Mouse (Mus musculus) skeletal muscle tissue, adult 2 months (tissue): ENCODE results near the gene Rpl18a.

ENCODE experiments used
- DNase-seq: peaks from one replicate; pipeline ENCODE4 v3.0.0-alpha.2; 2012; ENCODE audit warnings: low read depth, low spot score

Gene Rpl18a

DNA sequence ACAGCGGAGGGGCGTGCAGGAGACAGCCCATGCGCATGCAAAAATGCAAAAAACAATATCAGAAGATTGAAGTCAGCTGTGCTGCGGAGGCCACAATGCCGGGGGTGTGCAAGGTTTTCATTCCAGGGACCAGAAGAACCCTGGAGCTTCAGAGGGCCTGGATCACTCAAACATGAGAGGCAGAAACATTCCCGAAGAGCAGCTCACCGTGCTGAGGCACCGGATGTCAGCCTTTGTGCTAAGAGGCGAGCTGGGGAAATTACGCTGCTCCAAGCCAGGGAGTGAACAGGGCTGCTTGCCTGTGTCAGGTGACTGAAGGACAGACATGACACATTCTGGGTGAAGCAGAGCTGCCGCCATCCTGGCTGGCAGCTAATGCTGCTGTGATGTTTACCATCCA is 16.7 kb downstream of the Rpl18a start:
- DNase-seq: no peak

DNA sequence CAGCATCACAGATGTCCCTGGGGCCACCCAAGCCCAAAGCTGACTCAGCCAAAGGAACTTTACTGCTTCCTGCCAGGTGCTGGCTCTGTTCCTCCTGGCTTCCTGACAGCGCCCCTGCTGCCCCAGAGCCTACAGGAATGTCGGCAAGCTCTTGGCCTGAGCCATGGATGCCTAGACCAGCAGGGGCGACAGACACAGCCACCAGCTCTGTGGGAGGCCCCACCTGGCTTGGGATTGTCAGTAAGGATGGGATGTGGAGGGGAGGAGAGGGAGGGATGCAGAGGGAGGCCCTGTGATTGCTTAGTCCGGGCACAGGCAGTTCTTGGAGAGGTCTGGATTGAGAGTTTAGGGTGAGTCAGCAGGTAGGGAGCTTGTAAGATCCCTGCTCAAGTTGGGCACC is 17.1 kb downstream of the Rpl18a start:
- no peak for DNase-seq

- no peak for DNase-seq
Observed at GRCm38 (mm10) chr8:70879500-70879899, 17.7 kb downstream of the Rpl18a start.

DNA sequence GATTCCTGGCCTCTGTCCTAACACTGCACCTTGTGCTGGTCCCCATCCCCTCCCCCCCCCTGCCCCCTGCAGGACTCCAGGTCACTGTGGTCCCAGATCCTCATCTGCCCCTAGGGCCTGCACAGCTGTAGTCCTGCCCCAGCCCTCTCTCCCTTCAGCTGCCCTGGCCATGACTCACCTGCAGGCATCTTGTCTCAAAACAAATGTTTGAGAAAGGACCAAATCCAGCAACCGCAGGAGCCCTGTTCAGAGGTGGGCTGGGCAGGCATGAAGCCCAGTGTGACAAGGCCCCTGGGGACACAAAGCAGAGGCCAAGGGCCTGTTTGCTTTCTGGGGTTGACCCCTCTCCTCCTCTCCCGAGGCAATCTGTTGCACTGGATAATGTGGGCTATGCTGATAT is 19.0 kb downstream of the Rpl18a start:
- no peak for DNase-seq

DNA sequence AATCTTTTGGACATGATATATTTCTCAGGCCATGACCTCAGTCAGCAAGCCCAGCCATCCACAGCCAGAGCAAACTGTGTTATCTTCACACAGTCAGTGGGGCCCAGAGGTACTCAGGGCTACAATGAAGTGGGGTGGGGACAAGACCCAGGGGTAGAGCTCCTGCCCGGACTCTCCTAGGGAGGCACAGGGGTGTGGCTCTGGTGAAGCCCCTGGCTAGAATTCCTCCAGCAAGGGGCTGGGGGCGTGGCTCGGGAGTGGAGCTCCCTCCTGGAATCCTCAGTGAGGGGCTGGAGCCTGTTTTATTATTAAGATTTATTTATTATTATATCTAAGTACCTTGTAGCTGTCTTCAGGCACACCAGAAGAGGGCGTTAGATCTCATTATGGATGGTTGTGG is 20.8 kb downstream of the Rpl18a start:
- DNase-seq: no peak

GRCm38 (mm10) chr8:70874441-70874840 is 22.8 kb downstream of the Rpl18a start:
- no peak for DNase-seq

DNA sequence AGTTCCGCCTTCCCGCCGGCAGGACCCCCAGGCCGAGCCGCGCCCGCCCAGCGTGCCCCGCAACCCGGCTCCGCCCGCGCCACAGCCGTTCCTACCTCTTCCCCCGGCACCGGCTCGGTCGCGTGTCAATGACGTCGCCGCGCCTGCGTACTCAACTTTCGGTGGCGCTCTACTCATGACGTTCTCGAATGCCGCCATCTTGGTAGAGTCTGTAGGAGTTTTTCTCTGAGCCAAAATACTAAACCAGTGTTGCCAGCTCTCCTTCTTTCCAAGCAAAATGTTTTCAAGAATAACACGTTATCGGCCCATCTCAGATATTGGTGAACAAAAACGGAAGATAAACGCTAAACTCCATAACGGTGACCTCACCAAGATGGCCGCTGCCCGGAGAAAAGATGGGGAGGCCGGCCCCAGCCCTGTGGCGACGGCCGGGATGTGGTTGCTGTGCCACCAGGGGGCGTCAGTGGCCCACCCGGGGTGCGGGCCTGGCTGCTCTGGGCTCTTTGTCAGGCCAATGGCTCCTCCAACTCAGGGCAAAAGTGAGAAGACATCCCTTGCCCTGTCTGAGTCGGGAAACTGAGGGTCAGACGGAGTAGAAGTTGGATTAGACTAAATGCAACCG is 23.7 kb downstream of the Rpl18a start, which contains the start of gene Ccdc124:
Gene Ccdc124 (minus strand): TSS at position 572 of the 622 bp plus-strand sequence.
- DNase-seq: peak; percentile 92

DNA sequence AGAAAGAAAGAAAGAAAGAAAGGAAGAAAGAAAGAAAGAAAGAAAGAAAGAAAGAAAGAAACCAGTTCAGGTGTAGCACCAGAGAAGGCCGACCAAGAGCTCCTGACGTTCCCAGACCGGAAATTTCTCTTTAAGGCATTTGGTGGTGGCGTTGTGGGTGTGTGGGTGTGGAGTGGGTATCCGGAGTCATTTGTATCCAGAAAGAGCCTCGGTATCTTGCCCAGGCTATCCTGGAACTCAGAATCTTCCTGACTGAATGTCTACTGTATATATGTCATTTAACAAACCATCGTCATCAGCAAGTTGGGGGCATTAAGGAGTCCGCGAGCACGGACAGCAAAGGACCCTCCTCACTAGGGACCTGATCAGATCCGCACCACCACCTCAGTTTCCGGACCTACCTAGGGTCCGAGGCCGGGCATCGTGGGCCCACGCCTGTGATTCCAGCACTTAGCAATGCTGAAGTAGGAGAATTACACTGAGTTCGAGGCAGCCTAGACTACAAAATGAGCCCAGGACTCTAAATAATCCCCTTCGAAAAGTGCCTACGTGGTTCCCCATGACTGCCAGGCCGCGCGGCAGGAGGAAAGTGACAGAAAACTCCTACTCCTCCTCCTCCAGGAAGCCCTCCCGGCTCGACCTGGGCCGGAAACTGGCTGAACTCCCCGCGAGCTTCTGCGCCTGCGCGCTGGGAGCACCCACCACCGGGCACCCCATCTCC is 24.4 kb downstream of the Rpl18a start:
- DNase-seq: no peak

DNA sequence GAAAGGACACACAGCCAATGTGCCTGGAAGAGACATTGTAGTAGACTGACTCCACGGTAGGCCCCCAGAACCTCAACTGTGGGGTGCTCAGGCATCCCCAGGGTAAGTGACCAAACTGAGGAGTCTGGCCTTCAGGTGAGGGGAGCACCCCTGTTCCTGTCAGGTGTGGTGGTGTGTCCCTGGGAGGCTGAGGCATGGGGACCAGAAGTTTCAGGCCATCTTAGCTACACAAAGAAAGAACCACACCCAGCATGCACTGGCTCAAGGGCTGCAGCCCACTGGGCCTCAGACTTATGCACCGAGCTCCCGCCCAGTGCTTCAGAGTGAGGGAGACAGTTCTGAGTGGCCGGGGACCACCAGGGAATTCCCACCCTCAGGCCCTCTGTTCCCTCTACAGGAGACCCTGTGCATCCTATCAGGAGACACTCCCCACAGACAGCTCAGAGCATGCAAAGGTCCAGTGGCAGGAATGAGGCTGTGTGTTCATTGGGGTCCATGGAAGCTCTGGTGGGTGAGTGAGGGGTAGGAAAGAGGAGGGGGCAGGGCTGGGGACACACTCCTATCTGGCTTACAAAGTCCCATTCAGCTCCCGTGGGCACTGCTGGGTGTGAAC is 25.9 kb downstream of the Rpl18a start:
- DNase-seq: no peak

DNA sequence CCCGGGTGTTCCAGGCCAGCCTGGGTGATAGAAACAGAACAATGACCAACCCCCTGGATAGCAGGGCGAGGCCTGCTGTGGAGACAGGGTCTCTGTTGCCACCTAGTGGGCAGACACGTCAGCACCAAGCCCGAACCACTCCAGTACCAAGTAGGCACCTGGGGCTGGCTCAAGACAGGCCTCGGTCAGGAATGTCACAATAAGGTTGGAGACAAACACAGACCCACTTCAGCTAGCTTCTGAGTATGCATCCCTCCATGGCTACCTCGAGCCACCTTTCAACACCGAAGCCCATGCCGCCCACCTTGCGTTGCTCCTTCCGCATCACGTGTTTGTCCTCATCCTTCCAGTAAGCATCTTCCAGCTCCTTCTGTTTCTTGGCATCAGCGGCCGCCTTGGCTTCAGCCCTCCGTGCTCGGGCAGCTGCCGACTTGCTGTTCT is 27.6 kb downstream of the Rpl18a start:
- peak; percentile 61 for DNase-seq

- DNase-seq: no peak
Observed at GRCm38 (mm10) chr8:70869199-70869571, 28.0 kb downstream of the Rpl18a start.

GRCm38 (mm10) chr8:70868559-70869198 is 28.5 kb downstream of the Rpl18a start:
- no peak for DNase-seq

DNA sequence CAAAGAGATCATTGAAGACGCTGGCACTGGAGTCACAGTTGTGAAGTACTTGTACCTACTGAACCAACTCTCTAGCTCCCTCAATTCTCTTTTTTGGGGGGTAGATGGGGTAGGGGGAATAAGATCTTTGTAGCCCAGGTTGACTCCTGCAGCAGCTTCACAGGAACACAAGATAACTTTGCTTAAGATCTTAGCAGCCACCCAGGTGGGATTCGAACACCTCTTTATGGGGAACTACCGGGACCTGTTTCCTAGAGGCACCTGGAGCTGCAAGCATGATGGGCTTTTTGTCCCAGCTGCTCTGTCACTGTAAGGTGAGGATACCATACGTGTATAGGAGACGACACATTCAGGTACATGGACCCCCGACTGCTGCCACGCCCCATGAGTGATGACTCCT is 30.6 kb downstream of the Rpl18a start:
- no peak for DNase-seq

DNA sequence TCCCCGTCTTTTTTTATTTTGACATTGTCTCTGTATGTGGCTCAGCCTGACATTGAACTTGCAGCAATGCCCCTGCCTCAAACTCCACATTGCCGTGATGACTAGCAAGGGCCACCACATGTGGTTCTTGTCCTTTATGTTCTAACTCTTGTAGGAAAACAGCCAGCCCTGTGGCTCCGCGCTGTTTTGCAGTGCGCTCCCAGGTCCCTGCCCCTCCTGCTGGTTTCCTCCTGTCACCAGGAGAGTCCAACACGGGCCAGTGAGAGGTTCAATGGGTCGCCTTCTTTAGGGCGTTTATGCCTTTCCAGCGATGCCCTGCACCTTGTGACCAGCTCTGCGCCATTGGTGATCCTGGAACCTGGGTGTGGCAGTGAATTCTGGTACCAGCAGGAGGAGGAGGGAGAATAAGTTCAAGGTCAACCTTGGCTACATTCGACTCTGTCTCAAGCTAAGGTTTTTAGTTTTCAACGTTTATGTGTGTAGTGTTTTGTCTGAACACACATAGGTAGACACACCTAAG is 31.2 kb downstream of the Rpl18a start:
- DNase-seq: no peak

DNA sequence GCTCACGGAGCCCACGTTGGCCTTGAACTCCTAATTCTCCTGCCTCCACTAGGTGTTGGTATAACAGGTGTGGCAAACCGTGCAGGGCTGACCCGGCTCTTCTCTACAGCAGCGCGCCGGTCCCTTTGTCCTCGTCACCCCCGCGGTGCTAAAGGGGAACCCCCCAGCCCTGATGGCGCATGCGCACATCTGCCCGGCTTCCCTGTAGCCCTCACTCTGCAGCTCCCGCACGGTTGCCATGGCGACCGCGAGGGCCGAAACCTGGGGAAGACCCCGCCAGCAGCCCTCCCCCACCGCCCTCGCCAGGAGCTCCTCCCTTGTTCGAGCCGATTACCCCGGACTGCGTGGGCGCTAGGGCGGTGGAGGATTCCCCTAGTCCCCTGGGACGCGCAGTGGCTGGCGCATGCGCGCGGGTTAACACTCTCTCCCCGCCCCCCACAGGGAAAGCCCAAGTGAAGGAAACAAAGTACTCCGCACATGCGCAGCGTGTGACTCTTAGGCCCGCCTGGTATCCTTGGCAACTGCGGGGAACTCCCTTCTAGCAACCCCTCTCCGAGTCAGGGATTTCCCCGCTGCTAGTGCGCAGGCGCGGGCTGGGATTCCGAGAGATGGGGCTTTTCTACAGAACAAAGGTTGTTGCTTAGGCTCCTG is 31.7 kb downstream of the Rpl18a start:
- peak; percentile 99 for DNase-seq

DNA sequence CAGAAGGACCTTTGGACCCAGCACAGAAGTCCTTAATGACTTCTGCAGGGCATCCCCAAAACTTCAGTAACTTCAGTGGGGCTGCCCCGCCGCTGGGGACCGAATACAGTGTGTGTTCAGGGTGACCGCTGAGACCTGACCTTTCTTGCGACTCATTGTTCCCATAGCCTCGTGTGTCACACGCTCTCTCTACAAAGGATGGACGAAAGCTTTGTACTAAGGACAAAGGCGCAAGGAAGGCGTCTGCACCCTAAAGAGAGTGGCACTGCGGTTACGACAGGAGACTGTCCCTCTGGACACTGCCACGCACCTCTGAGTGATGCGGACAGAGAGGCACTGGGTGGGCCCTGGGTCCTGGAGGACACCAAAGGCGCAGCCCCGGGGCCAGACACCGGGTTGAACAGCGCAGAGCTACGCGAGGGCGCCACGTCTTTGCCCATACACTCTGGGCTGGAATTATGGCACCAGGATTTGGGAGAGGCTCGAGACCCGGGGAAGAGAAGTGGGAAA is 32.4 kb downstream of the Rpl18a start:
- no peak for DNase-seq

GRCm38 (mm10) chr8:70863956-70864711 is 33.1 kb downstream of the Rpl18a start:
- no peak for DNase-seq

DNA sequence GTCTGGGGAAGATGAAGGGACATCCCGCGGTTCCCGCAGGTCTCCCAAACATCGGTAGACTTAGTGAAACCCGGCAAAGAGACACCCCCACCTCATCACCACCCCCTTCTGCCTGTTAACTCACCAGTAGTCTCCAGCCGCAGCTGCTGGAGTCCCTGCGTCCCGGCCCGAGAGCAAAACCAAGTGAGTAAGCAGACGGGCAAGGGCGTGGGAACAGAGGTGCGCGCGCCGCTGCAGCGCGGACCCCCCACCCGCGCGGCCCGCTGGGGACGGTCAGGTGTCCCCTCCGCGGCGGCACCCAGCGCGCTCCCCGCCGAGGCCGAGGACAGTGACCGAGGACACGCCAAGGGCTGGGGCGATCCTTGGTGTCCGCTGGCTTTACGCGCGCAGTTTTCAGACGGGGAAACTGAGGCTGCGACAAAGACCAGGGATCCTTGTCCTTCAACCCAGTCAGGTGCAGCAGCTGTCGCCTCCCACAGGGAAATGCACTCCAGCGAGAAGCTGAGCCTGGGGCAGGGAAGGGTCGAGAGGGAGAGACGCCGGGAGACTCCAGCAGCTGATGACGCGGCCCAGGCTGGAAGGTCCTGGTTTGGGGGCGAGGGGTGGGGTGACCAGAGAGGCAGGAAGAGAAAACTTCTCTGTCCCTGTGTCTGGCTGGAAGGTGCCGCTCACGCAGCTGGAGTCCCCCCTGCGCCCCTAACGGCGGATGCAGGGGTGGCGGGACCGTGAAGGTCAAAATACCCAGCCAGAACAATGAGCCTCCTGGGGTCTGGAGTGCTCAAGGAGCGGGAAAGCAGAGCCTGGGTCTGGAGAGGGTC is 34.2 kb downstream of the Rpl18a start, which contains the start of gene Kcnn1:
Gene Kcnn1 (minus strand): TSS at position 435 of the 818 bp plus-strand sequence.
- DNase-seq: no peak

- DNase-seq: no peak
Observed at GRCm38 (mm10) chr8:70857516-70857915, 39.7 kb downstream of the Rpl18a start.
